Mouse (Mus musculus): Measurements from ENCODE around the gene Cep170. TPM values are rescaled to one million over a fixed set of nuclear protein-coding genes. Genes with fewer than 3 reads are reported as not detected.
A peak's percentile ranks its signal among the peaks of the same experiment; 100 is the strongest.
"Not testable (repeated sequence)": the region's sequence is repeated elsewhere in the genome, so short reads cannot be mapped to it uniquely, and the experiment has no call there.

The Cep170 gene
- 39.1 and 40.0 TPM in 2 replicates for polyA plus RNA-seq (2012; rRNA removed)

DNA sequence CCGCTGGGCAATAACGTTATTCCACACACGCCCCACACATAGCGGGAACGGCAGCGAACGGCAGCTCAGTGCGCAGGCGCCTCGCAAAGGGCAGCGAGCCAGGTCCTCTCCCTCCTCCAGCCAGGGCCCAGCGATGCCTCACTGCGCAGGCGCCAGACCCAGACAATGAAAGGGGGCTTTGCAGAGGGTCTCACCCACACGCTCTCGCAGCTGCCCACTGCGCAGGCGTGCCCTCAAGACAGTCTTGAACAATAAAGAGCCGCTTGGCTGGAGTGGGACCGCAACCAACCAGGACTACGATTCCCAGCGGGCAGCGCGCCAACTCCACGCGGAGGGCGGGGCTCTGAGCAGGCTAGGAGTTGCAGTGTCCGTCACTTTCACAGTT, at the start of gene Cep170:
Gene Cep170, minus strand, starts transcription at position 32 of the 385 bp plus-strand sequence.
- peaks cover 6% of the 10 kb centered on the region for H3K4me1 ChIP-seq (ENCODE audit: control insufficient read depth, insufficient read depth, low read length)
- peak within 1 kb of the TSS; percentile 87 for H3K27ac ChIP-seq (ENCODE audit: insufficient read depth, low read length)
- no peak for TF ChIP-seq CTCF (IDR thresholded peaks at IDR 0.05; ENCODE audit: extremely low read depth, insufficient read depth, low read length)
- peak; percentile 63; the same call in 1 of the 2 replicates for TF ChIP-seq POLR2A (IDR thresholded peaks at IDR 0.05; ENCODE audit: extremely low read depth, insufficient read depth, low read length)
- peak within 1 kb of the TSS; percentile 70 for H3K4me3 ChIP-seq (ENCODE audit: insufficient read depth, low read length)

DNA sequence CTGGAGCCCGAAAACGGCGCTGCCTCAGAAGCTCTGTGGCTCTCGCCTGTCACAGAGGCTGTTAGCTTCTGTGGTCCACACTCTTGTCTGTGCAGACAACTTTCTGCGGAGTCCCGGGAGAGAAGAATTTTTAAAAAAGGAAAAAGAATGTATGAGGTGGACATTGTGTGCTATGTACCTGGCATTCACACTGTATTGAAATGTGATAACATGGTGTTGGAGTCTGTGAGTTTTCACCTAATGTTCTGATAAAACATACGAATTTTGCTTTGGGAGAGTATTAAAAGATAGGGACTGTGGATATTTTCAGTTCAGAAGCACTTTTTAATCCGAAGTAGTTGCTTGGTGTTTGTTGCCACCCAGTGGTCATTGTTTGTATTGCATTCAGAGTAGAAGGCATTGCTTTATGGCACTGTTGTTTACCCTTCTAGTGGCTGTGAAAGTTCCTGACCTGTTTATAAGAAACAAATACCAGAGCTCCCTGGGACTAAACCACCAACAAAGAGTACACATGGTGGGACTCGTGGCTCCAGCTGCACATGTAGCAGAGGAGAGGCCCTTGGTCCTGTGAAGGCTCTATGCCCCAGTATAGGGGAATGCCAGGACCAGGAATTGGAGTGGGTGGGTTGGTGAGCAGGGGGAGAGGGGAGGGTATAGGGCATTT, 48.2 kb upstream of the Cep170 start:
- H3K4me3 ChIP-seq (ENCODE audit: insufficient read depth, low read length), result no peak overlapping the region
- no peaks in the 10 kb centered on the region for H3K4me1 ChIP-seq (ENCODE audit: control insufficient read depth, insufficient read depth, low read length)
- no peak overlapping the region for H3K27ac ChIP-seq (ENCODE audit: insufficient read depth, low read length)
- TF ChIP-seq POLR2A (IDR thresholded peaks at IDR 0.05; ENCODE audit: extremely low read depth, insufficient read depth, low read length), result no peak
- TF ChIP-seq CTCF (IDR thresholded peaks at IDR 0.05; ENCODE audit: extremely low read depth, insufficient read depth, low read length), result peak; percentile 30; the same call in 1 of the 2 replicates

DNA sequence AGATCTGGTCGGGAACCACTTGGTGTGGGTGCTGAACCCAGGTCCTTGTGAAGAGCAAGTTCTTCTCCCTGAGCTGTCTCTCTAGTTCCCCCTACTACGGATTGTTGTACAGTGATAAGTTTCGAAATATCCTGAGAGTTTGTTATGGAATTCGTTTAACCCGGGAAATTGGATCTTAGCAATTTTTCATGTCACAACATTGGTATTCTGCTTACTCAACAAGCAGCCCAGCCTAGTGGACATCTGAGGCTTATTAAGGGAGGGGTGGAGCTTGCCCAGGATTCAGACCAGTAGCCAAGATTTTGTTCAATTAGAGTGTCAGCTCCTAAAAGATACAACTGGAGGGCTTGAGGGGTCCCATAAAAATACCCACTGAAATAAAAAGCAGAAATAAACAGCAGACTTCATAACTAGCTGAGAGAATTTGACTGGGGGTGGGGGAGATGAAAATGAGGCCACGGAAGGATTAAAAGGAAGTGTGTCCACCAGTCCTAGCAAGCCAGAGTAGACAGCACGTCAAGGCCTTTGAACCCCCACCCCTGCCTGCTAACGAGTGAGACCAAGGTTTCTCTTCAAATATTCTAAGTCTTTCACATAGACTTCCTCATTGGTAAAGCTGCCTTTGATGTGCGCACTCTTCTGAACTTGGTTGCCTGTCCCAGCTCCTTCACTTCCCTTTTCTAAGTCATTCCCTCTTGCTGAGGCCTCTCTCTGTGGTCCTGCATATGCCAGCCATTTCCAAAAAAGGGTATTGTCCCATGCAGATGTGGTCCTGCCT, 39.1 kb upstream of the Cep170 start:
- TF ChIP-seq CTCF (IDR thresholded peaks at IDR 0.05; ENCODE audit: extremely low read depth, insufficient read depth, low read length) (no peak), POLR2A (IDR thresholded peaks at IDR 0.05; ENCODE audit: extremely low read depth, insufficient read depth, low read length) (no peak)
- H3K4me3 ChIP-seq (ENCODE audit: insufficient read depth, low read length), result no peak overlapping the region
- no peaks in the 10 kb centered on the region for H3K4me1 ChIP-seq (ENCODE audit: control insufficient read depth, insufficient read depth, low read length)
- no peak overlapping the region for H3K27ac ChIP-seq (ENCODE audit: insufficient read depth, low read length)

DNA sequence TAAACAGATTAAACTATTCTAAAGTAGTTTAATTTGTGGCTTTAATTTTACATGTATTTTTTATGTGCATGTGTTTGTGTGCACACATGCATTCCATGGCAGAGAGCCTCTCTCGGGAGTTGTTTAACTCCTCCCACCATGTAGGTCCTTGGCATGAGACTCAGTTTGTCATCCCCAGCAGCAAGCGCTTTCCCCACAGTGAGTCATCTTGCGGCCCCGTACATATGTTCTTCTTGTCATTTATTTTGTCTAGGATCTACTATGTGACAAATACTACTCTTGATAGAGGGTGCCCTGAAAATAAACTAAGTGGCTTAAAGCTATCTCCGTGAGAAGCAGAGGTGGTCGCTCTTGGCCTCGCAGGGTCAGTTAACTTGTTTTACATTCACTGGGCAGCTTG, 37.5 kb upstream of the Cep170 start:
- Histone ChIP-seq H3K4me1 (ENCODE audit: control insufficient read depth, insufficient read depth, low read length) (no peaks in the 10 kb centered on the region), H3K27ac (ENCODE audit: insufficient read depth, low read length) (no peak overlapping the region), H3K4me3 (ENCODE audit: insufficient read depth, low read length) (no peak overlapping the region)
- TF ChIP-seq CTCF (IDR thresholded peaks at IDR 0.05; ENCODE audit: extremely low read depth, insufficient read depth, low read length) (no peak), POLR2A (IDR thresholded peaks at IDR 0.05; ENCODE audit: extremely low read depth, insufficient read depth, low read length) (no peak)

DNA sequence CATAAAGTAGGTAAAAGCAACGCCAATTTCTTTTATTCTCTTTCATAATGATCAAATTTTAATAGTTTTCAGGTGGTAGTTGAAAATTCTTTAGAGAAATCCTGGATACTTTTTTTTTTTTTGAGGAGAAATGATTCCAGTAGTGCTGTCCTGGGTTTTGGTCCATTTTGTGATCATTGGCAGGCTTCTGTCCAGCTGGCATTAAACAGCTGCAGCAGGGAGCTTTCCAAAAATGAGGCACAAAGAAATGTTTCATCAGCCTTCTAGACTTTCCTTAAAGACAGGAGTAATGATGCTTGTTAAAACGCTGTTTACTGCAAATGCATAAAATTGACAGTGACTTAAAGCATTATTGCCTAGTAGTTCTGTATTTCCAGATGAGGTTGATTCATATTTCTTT, 35.5 kb upstream of the Cep170 start:
- Histone ChIP-seq H3K27ac (ENCODE audit: insufficient read depth, low read length) (no peak overlapping the region), H3K4me3 (ENCODE audit: insufficient read depth, low read length) (no peak overlapping the region), H3K4me1 (ENCODE audit: control insufficient read depth, insufficient read depth, low read length) (no peaks in the 10 kb centered on the region)
- TF ChIP-seq CTCF (IDR thresholded peaks at IDR 0.05; ENCODE audit: extremely low read depth, insufficient read depth, low read length) (no peak), POLR2A (IDR thresholded peaks at IDR 0.05; ENCODE audit: extremely low read depth, insufficient read depth, low read length) (no peak)

DNA sequence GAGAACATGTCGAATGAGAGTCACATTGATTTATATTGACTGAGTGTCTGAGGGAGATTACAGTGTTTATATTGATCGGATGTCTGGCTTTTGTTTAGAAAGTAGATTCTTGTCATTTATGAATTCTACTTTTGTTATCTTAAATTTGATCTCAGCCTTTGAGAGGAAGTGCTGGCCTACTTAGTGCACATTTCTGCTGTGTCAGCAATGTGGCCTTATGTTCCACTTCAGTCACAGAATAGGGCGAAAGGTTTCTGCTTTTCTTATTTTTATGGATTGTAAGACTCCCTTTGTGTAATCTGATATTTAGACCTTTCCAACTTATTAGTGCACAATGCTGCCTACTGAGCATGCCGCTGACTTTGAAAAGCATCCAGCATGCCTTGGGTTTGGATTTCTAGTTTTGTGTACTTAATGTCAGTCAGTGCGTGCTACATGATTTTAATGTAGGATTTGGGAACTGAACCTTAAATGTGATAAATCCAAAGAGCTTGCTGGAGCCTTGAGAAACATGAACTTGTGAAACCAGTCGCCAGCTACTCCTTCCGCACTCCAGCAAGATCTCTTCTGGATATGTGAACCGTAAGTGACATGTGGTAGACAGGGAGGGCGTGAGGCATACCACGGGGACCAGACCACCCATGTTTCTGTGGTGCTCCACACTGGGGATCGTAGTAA, 34.9 kb upstream of the Cep170 start:
- Histone ChIP-seq H3K27ac (ENCODE audit: insufficient read depth, low read length) (no peak overlapping the region), H3K4me1 (ENCODE audit: control insufficient read depth, insufficient read depth, low read length) (no peaks in the 10 kb centered on the region), H3K4me3 (ENCODE audit: insufficient read depth, low read length) (no peak overlapping the region)
- no peak for TF ChIP-seq CTCF (IDR thresholded peaks at IDR 0.05; ENCODE audit: extremely low read depth, insufficient read depth, low read length)
- no peak for TF ChIP-seq POLR2A (IDR thresholded peaks at IDR 0.05; ENCODE audit: extremely low read depth, insufficient read depth, low read length)

DNA sequence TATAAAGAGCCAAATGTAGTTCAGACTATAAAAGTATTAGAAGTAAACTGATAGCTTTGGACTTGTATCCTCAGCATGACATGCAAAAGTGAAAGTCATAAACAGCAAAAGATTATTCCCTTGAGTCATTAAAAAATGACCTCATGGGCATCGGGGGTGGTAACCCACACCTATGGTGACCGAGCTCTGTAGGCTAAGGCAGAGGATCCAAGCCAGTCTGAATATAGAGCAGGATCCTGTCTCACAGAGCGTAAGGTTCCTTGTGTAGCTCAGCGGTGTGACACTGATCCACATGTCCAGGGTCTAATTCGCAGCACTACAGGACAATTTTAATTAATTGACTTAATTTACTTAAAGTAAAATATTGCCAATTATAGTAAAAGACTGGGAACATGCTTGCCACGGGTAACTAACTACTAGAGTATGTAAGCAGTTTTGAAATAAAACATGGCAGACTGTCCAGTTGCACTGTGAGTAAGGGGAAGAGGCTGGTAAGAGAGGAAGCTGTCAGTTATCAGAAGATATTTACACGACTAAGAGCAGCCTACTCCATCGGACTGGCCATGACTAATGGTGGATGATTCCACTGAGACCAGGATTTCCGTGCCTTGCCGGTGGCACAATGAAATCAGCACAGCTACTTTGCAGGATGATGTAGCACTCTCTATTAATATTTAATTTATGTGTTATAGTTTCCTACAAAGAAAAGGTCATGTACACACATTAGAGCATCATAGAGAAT, 33.4 kb upstream of the Cep170 start:
- Histone ChIP-seq H3K4me3 (ENCODE audit: insufficient read depth, low read length) (no peak overlapping the region), H3K4me1 (ENCODE audit: control insufficient read depth, insufficient read depth, low read length) (no peaks in the 10 kb centered on the region), H3K27ac (ENCODE audit: insufficient read depth, low read length) (no peak overlapping the region)
- TF ChIP-seq CTCF (IDR thresholded peaks at IDR 0.05; ENCODE audit: extremely low read depth, insufficient read depth, low read length), result no peak
- no peak for TF ChIP-seq POLR2A (IDR thresholded peaks at IDR 0.05; ENCODE audit: extremely low read depth, insufficient read depth, low read length)

DNA sequence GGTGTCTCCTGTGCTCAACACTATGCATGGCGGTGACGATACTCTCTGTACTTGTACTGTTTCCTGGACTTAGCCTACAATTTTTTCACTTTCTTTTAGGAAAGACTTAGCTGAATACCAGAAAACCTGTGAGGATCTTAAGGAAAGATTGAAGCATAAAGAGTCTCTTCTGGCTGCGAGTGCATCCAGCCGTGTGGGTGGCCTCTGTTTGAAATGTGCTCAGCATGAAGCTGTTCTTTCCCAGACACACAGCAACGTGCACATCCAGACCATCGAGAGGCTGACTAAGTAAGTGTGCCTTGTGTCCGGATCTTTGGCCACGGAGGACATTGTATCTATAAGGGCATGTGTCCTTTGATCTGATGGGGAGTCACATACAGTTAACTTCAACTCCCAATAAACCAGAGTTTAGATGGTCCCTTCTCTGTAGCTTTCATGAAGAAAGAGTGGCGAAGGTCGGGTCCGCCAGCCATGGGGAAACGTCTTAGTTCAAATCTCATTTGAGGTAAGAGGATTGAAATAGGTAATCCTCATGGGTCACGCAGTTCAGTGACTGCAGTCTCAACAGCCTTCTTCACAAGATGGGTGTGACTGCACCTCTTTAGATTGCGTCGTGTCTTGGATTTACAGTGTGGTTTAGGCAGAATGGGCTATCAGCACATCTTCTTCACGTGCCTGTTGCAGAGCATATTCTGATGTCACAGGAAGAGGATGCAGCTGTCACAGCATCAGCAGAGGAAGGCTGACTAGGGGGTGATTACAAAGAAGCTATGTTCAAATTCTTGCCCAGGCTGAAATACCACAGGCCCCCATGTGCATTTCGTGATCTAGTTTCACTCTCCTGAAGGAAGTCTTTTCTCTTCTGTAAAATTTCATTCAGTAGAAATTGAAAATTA, 31.5 kb upstream of the Cep170 start:
- TF ChIP-seq CTCF (IDR thresholded peaks at IDR 0.05; ENCODE audit: extremely low read depth, insufficient read depth, low read length), result no peak
- no peak for TF ChIP-seq POLR2A (IDR thresholded peaks at IDR 0.05; ENCODE audit: extremely low read depth, insufficient read depth, low read length)
- H3K4me3 ChIP-seq (ENCODE audit: insufficient read depth, low read length), result no peak overlapping the region
- no peaks in the 10 kb centered on the region for H3K4me1 ChIP-seq (ENCODE audit: control insufficient read depth, insufficient read depth, low read length)
- H3K27ac ChIP-seq (ENCODE audit: insufficient read depth, low read length), result no peak overlapping the region

DNA sequence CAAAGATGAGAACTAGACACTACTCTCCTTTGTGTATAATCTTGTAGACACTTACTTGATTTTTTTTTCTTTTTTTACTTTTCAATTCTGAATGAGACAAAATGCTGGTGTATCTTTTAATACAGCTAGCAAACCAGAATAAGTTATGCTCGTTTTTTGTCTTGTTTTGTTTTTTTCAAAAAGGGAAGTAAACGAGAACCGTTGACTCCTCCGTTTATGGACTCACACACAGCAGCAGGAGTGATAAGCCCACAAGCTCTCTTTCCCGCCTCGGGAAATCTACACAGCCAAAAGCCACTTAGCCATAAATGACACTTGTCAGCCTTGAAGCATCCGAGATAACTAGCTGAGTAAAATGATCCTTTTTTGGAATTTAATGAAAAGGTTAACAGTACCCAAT, 22.7 kb upstream of the Cep170 start:
- not testable (repeated sequence) for H3K4me1 ChIP-seq (ENCODE audit: control insufficient read depth, insufficient read depth, low read length); H3K4me3 ChIP-seq (ENCODE audit: insufficient read depth, low read length); H3K27ac ChIP-seq (ENCODE audit: insufficient read depth, low read length)

All from cortical plate, adult 2 months (tissue).